Mouse (Mus musculus): ENCODE data around the gene Magi1. TPM values are rescaled to one million over a fixed set of nuclear protein-coding genes. Genes with fewer than 3 reads are reported as not detected.

Gene Magi1
- polyA plus RNA-seq, 1 experiment from 2014 or later = 25.0 TPM

GRCm38 (mm10) chr6:93983551-93983950, 300.2 kb downstream of the Magi1 start:
- H3K36me3 ChIP-seq = no peaks in the 10 kb centered on the region
- H3K4me3 ChIP-seq = no peak overlapping the region
- no peak for DNase-seq (ENCODE audit: low spot score)
- no peaks in the 10 kb centered on the region for H3K27me3 ChIP-seq (ENCODE audit: insufficient read depth, poor library complexity, severe bottlenecking)
- H3K4me1 ChIP-seq (replicated peaks) = peaks cover 19% of the 10 kb centered on the region
- H3K9me3 ChIP-seq = no peaks in the 10 kb centered on the region
- WGBS = 89% methylated on average over 3 of the region's 3 CpGs
- no peak overlapping the region for H3K27ac ChIP-seq

- Histone ChIP-seq H3K4me1 (replicated peaks) (peaks cover 11% of the 10 kb centered on the region), H3K4me3 (no peak overlapping the region)
- DNase-seq (ENCODE audit: low spot score) = no peak
These were observed 302.5 kb downstream of the Magi1 start for GRCm38 (mm10) chr6:93981211-93981610.

GRCm38 (mm10) chr6:93979241-93979640, 304.5 kb downstream of the Magi1 start:
- no peak for DNase-seq (ENCODE audit: low spot score)
- Histone ChIP-seq H3K9me3 (peaks cover 9% of the 10 kb centered on the region), H3K4me1 (replicated peaks) (peaks cover 11% of the 10 kb centered on the region), H3K4me3 (no peak overlapping the region), H3K27ac (no peak overlapping the region), H3K36me3 (0 out of 2 replicates have a peak, but pooled peaks cover 3% of the 10 kb centered on the region), H3K27me3 (ENCODE audit: insufficient read depth, poor library complexity, severe bottlenecking) (no peaks in the 10 kb centered on the region)
- 90% methylated on average over 3 of the region's 3 CpGs for WGBS

More at GRCm38 (mm10) chr6:93981211-93981610, 302.5 kb downstream of the Magi1 start:
- no peaks in the 10 kb centered on the region for H3K36me3 ChIP-seq
- peak overlapping the region; percentile 51 for H3K27ac ChIP-seq
- 50% methylated on average over 8 of the region's 8 CpGs for whole genome bisulfite sequencing
- H3K27me3 ChIP-seq (ENCODE audit: insufficient read depth, poor library complexity, severe bottlenecking) = no peaks in the 10 kb centered on the region
- peaks cover 5% of the 10 kb centered on the region for H3K9me3 ChIP-seq

- no peaks in the 10 kb centered on the region for H3K27me3 ChIP-seq (ENCODE audit: insufficient read depth, poor library complexity, severe bottlenecking)
- H3K9me3 ChIP-seq = no peaks in the 10 kb centered on the region
- WGBS = 80% methylated on average over 2 of the region's 2 CpGs
- DNase-seq (ENCODE audit: low spot score) = no peak
- H3K4me1 ChIP-seq (replicated peaks) = no peaks in the 10 kb centered on the region
- no peak overlapping the region for H3K4me3 ChIP-seq
- no peak overlapping the region for H3K27ac ChIP-seq
- no peaks in the 10 kb centered on the region for H3K36me3 ChIP-seq
These were observed 315.0 kb downstream of the Magi1 start for GRCm38 (mm10) chr6:93968721-93969120.

- DNase-seq (ENCODE audit: low spot score) = no peak
- WGBS = 91% methylated on average over 5 of the region's 5 CpGs
- H3K4me1 ChIP-seq (replicated peaks) = peaks cover 2% of the 10 kb centered on the region; the same call in 1 of the 2 replicates
- no peaks in the 10 kb centered on the region for H3K36me3 ChIP-seq
- H3K4me3 ChIP-seq = no peak overlapping the region
- H3K9me3 ChIP-seq = no peaks in the 10 kb centered on the region
- no peaks in the 10 kb centered on the region for H3K27me3 ChIP-seq (ENCODE audit: insufficient read depth, poor library complexity, severe bottlenecking)
- H3K27ac ChIP-seq = no peak overlapping the region
These were observed 320.9 kb downstream of the Magi1 start for GRCm38 (mm10) chr6:93962757-93963336.

GRCm38 (mm10) chr6:93961782-93962181, 321.9 kb downstream of the Magi1 start:
- Histone ChIP-seq H3K27ac (no peak overlapping the region), H3K4me3 (no peak overlapping the region), H3K4me1 (replicated peaks) (peaks cover 11% of the 10 kb centered on the region), H3K36me3 (no peaks in the 10 kb centered on the region), H3K9me3 (no peaks in the 10 kb centered on the region), H3K27me3 (ENCODE audit: insufficient read depth, poor library complexity, severe bottlenecking) (no peaks in the 10 kb centered on the region)
- DNase-seq (ENCODE audit: low spot score) = no peak
- 79% methylated on average over 1 of the region's 1 CpGs for WGBS

GRCm38 (mm10) chr6:93957172-93957571, 326.5 kb downstream of the Magi1 start:
- peaks cover 35% of the 10 kb centered on the region for H3K4me1 ChIP-seq (replicated peaks)
- 50% methylated on average over 2 of the region's 2 CpGs for WGBS
- H3K9me3 ChIP-seq = no peaks in the 10 kb centered on the region
- no peak for DNase-seq (ENCODE audit: low spot score)
- H3K27ac ChIP-seq = 0 out of 2 replicates have a peak overlapping the region, but pooled peaks have one; percentile 5
- H3K36me3 ChIP-seq = no peaks in the 10 kb centered on the region
- H3K4me3 ChIP-seq = no peak overlapping the region
- H3K27me3 ChIP-seq (ENCODE audit: insufficient read depth, poor library complexity, severe bottlenecking) = no peaks in the 10 kb centered on the region

GRCm38 (mm10) chr6:93946612-93947011, 337.1 kb downstream of the Magi1 start:
- no peak for DNase-seq (ENCODE audit: low spot score)
- 84% methylated on average over 2 of the region's 2 CpGs for WGBS
- Histone ChIP-seq H3K27me3 (ENCODE audit: insufficient read depth, poor library complexity, severe bottlenecking) (no peaks in the 10 kb centered on the region), H3K9me3 (no peaks in the 10 kb centered on the region), H3K4me1 (replicated peaks) (peaks cover 3% of the 10 kb centered on the region), H3K4me3 (no peak overlapping the region), H3K36me3 (no peaks in the 10 kb centered on the region), H3K27ac (no peak overlapping the region)

- Histone ChIP-seq H3K36me3 (no peaks in the 10 kb centered on the region), H3K27ac (no peak overlapping the region), H3K27me3 (ENCODE audit: insufficient read depth, poor library complexity, severe bottlenecking) (no peaks in the 10 kb centered on the region), H3K4me1 (replicated peaks) (0 out of 2 replicates have a peak, but pooled peaks cover 5% of the 10 kb centered on the region), H3K9me3 (no peaks in the 10 kb centered on the region), H3K4me3 (no peak overlapping the region)
- DNase-seq (ENCODE audit: low spot score) = no peak
- 89% methylated on average over 6 of the region's 6 CpGs for whole genome bisulfite sequencing
These were observed 347.4 kb downstream of the Magi1 start for GRCm38 (mm10) chr6:93936359-93936758.

- no peaks in the 10 kb centered on the region for H3K36me3 ChIP-seq
- H3K27ac ChIP-seq = no peak overlapping the region
- 85% methylated on average over 4 of the region's 4 CpGs for WGBS
- H3K27me3 ChIP-seq (ENCODE audit: insufficient read depth, poor library complexity, severe bottlenecking) = no peaks in the 10 kb centered on the region
- no peak overlapping the region for H3K4me3 ChIP-seq
- no peaks in the 10 kb centered on the region for H3K9me3 ChIP-seq
- H3K4me1 ChIP-seq (replicated peaks) = 0 out of 2 replicates have a peak, but pooled peaks cover 3% of the 10 kb centered on the region
- no peak for DNase-seq (ENCODE audit: low spot score)
These were observed 347.9 kb downstream of the Magi1 start for GRCm38 (mm10) chr6:93935793-93936192.

- H3K4me1 ChIP-seq (replicated peaks) = no peaks in the 10 kb centered on the region
- no peaks in the 10 kb centered on the region for H3K36me3 ChIP-seq
- no peak overlapping the region for H3K4me3 ChIP-seq
- no peaks in the 10 kb centered on the region for H3K27me3 ChIP-seq (ENCODE audit: insufficient read depth, poor library complexity, severe bottlenecking)
- WGBS = 88% methylated on average over 2 of the region's 2 CpGs
- DNase-seq (ENCODE audit: low spot score) = no peak
- H3K9me3 ChIP-seq = no peaks in the 10 kb centered on the region
- H3K27ac ChIP-seq = no peak overlapping the region
These were observed 349.0 kb downstream of the Magi1 start for GRCm38 (mm10) chr6:93934700-93935099.

- no peak for DNase-seq (ENCODE audit: low spot score)
- Histone ChIP-seq H3K36me3 (no peaks in the 10 kb centered on the region), H3K27ac (no peak overlapping the region), H3K9me3 (no peaks in the 10 kb centered on the region), H3K4me1 (replicated peaks) (peaks cover 17% of the 10 kb centered on the region), H3K27me3 (ENCODE audit: insufficient read depth, poor library complexity, severe bottlenecking) (no peaks in the 10 kb centered on the region), H3K4me3 (no peak overlapping the region)
- 90% methylated on average over 2 of the region's 2 CpGs for WGBS
These were observed 359.1 kb downstream of the Magi1 start for GRCm38 (mm10) chr6:93924568-93924967.

- WGBS = 47% methylated on average over 3 of the region's 3 CpGs
- no peaks in the 10 kb centered on the region for H3K36me3 ChIP-seq
- peaks cover 17% of the 10 kb centered on the region for H3K4me1 ChIP-seq (replicated peaks)
- H3K27ac ChIP-seq = peak overlapping the region; percentile 59
- no peaks in the 10 kb centered on the region for H3K27me3 ChIP-seq (ENCODE audit: insufficient read depth, poor library complexity, severe bottlenecking)
- H3K4me3 ChIP-seq = no peak overlapping the region
- H3K9me3 ChIP-seq = no peaks in the 10 kb centered on the region
- no peak for DNase-seq (ENCODE audit: low spot score)
These were observed 359.7 kb downstream of the Magi1 start for GRCm38 (mm10) chr6:93923972-93924371.

GRCm38 (mm10) chr6:93923351-93923750, 360.4 kb downstream of the Magi1 start:
- DNase-seq (ENCODE audit: low spot score) = no peak
- H3K27me3 ChIP-seq (ENCODE audit: insufficient read depth, poor library complexity, severe bottlenecking) = no peaks in the 10 kb centered on the region
- 56% methylated on average over 5 of the region's 5 CpGs for WGBS
- H3K4me1 ChIP-seq (replicated peaks) = peaks cover 17% of the 10 kb centered on the region
- H3K36me3 ChIP-seq = no peaks in the 10 kb centered on the region
- H3K4me3 ChIP-seq = no peak overlapping the region
- no peaks in the 10 kb centered on the region for H3K9me3 ChIP-seq
- peak overlapping the region; percentile 59; the same call in 1 of the 2 replicates for H3K27ac ChIP-seq
